In the genomic region with DNA sequence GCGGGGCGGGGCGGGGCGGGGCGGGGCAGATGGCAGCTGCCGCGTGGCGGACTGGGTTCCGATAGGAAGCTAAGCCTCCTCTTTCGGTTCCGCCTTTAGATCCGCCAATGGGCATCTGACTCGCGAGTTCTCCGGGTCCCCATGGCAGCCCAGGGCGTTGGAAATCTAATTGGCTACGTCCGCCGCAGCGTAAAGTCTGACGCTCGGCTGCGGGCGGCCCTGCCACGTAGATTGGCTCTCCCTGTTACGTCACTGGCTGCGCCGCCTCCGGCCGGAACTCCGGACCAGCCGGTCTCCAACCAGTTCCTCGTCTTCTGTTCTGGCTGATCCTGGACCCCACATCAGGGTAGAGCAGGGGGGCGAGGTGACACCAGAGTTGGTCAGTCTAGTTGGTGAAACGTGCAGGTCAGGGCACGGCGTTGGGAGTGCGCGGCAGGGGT, we compare ENCODE assay signal across 8 mouse cellular contexts. TPM values are rescaled to one million over a fixed set of nuclear protein-coding genes. Genes with fewer than 3 reads are reported as not detected.
DNase-seq lines count a peak whose midpoint lies in the region; ATAC-seq lines count a peak whose summit lies in the region.

A gene (plus strand): TSS at position 227 of the 440 bp plus-strand sequence.

- no peaks in the 10 kb centered on the region for H3K27me3 ChIP-seq in intestine, embryonic 14.5 days (replicated peaks; ENCODE audit: control insufficient read depth, insufficient read depth, low read length)

- H3K9ac ChIP-seq in intestine, embryonic 14.5 days (ENCODE audit: low read length), result peak within 1 kb of the TSS; percentile 82

- H3K4me2 ChIP-seq in intestine, embryonic 14.5 days (ENCODE audit: low read length), result peak within 1 kb of the TSS; percentile 93

- peaks cover 57% of the 10 kb centered on the region for H3K36me3 ChIP-seq in intestine, embryonic 14.5 days (ENCODE audit: control insufficient read depth, insufficient read depth, low read length)

- under 1% methylated on average over 39 of the region's 39 CpGs for WGBS in intestine, embryonic 14.5 days

- ATAC-seq in intestine, embryonic 14.5 days (replicated peaks; ENCODE audit: low FRiP score, low TSS enrichment, low read depth), result peak; percentile 91

- intact Hi-C loops in left cerebral cortex, postnatal 14 days (cut with DNase I), result loop anchor here (5.0 kb wide), 1 partner anchor 87 kb away; no protein-coding TSS in a partner anchor

- H3K4me1 ChIP-seq in intestine, embryonic 14.5 days (replicated peaks; ENCODE audit: control insufficient read depth, insufficient read depth, low read length), result peaks cover 19% of the 10 kb centered on the region; the same call in 1 of the 2 replicates

- H3K9me3 ChIP-seq in intestine, embryonic 14.5 days (ENCODE audit: control insufficient read depth, low read length), result no peaks in the 10 kb centered on the region

- DNase-seq in adrenal gland, adult 18-20 months (ENCODE audit: low spot score in 2 of 2), result peak; percentile 87 to 91
- peak; percentile 99 for DNase-seq in embryo, embryonic 11 days
- peak; percentile 97 for DNase-seq in gastrocnemius, postnatal 25 days
- DNase-seq in intestine, embryonic 14.5 days (ENCODE audit: low spot score), result peak; percentile 96
- peak; percentile 98 for DNase-seq in left cerebral cortex, postnatal 14 days (ENCODE audit: low spot score in 2 of 2)
- DNase-seq in mesoderm, embryonic 11.5 days (ENCODE audit: low read depth, low spot score), result peak; percentile 97
- peak; percentile 95 to 98 for DNase-seq in right cerebral cortex, postnatal 36 days (ENCODE audit: low spot score in 2 of 2)
- DNase-seq in yolk sac, embryonic 10.5 days (ENCODE audit: low spot score), result peak; percentile 98

- peak within 1 kb of the TSS; percentile 91 for H3K4me3 ChIP-seq in intestine, embryonic 14.5 days (ENCODE audit: low read depth, low read length)

- H3K27ac ChIP-seq in intestine, embryonic 14.5 days (ENCODE audit: low read depth), result peak within 1 kb of the TSS; percentile 80

RNA-seq across cellular contexts. Expression of the gene that starts here (rescaled TPM):
- 10 to 100 TPM; 19.8 to 20.1 TPM for total RNA-seq in adrenal gland, adult 18-20 months (2021)
- 1 to 10 TPM; 6.0 to 6.2 TPM for total RNA-seq in gastrocnemius, postnatal 25 days (2021)
- polyA plus RNA-seq in intestine, embryonic 14.5 days (2014; fragmentation: Nextera tagmentation; extraction: Ambion mirVana), result 29.1 and 33.5 TPM in 2 replicates
- total RNA-seq in left cerebral cortex, postnatal 14 days (2021), result 10 to 100 TPM; 19.0 to 22.1 TPM

Comparison
In these comparisons a context has a peak if more than half of its experiments do, and no peak if none do; other contexts are left out.
1. Peak in every context shown above with its lines: DNase-seq, ATAC-seq, H3K4me3 ChIP-seq and H3K27ac ChIP-seq.